Mouse (Mus musculus): ENCODE data around the gene Srgap3.

GRCm38 (mm10) chr6:112773754-112774153 lies 173.3 kb downstream of the Srgap3 start:
- TF ChIP-seq CTCF (IDR thresholded peaks at IDR 0.05; ENCODE audit: extremely low read depth, insufficient read depth, low read length) (no peak), POLR2A (IDR thresholded peaks at IDR 0.05; ENCODE audit: extremely low read depth, insufficient read depth, low read length) (no peak)
